Mouse (Mus musculus) testis, postnatal 10 days (tissue): ENCODE results near the gene Reg4.
A peak's percentile ranks its signal among the peaks of the same experiment; 100 is the strongest.

Source experiments
- DNase-seq: peaks from one replicate; pipeline ENCODE4 v3.0.0; 2021; ENCODE audit warnings: low spot score

The Reg4 gene

GRCm38 (mm10) chr3:98221856-98222255 lies at the start of gene Reg4:
Gene Reg4, plus strand, starts transcription at chr3:98222156.
- DNase-seq: no peak

DNA sequence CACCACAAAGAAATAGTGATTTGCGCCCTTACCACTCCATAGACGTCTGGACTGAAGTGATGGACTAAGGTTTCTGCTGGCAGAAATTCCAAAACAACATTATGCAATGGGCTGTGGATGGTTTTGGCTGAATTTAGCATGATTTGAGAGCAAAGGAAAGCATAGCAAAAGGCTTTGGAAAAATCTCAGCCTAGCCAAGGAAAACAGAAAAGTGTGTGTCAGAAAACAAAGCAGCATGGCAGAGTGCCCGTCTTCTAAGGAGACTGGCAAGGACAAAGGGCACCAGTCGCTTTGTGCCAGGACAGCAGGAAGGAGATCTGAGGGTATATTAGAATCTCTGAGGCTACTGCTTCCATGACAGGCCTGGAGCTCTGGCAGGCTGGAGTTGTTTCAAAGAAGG lies 43.6 kb upstream of the Reg4 start:
- DNase-seq: no peak

- peak; percentile 68 for DNase-seq
Measured at GRCm38 (mm10) chr3:98180805-98181204, 41.2 kb upstream of the Reg4 start.

DNA sequence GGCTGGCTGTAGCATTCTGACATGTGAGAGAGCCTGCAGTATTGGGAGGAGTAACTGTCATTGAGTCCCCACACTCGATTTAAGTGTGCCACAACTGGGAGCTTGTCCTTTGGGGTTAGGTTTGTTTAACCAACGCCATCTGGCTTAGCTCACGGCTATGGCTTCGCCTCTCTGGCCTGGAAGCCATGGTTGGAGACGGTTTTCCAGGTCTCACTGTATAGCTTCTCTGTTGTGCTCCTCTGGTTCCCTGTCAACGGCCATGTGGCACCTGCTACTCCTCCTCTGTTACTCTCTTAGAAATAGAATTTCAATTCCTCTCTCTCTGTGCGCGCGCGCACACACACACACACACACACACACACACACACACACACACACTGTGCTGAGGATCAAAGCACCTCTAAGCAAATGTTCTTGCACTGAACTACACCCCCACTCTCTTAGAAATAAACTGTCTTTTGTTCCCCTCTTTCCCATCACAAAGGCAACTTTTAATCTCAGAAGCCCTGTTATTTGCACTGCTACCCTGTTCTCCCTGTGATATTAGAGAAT lies 36.7 kb upstream of the Reg4 start:
- DNase-seq: no peak

- no peak for DNase-seq
Measured at GRCm38 (mm10) chr3:98187777-98188176, 34.2 kb upstream of the Reg4 start.

- DNase-seq: no peak
Measured at GRCm38 (mm10) chr3:98197711-98198532, 24.0 kb upstream of the Reg4 start.

DNA sequence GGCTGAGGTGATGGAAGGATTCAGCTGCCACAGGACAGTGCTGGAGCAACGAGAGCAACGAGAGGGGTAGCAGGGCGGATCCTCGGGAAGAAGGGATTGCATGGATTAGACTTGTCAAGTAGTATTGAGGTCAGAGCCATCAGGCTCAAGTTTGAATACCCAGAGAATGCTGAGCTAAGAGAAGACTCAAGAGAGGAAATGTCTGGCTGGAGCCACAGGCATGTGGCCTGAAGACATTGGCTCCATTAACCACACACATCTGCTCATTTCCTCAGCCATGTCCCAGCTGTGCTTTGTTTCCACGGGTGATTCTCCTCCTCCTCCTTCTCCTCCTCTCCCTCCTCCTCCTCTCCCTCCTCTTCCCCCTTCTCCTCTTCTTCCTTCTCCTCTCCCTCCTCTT lies 22.2 kb upstream of the Reg4 start:
- no peak for DNase-seq

- DNase-seq: no peak
Measured at GRCm38 (mm10) chr3:98203282-98203681, 18.7 kb upstream of the Reg4 start.

GRCm38 (mm10) chr3:98206977-98207376 lies 15.0 kb upstream of the Reg4 start:
- no peak for DNase-seq

GRCm38 (mm10) chr3:98209161-98209560 lies 12.8 kb upstream of the Reg4 start:
- DNase-seq: no peak

- DNase-seq: no peak
Measured at GRCm38 (mm10) chr3:98210860-98211259, 11.1 kb upstream of the Reg4 start.

DNA sequence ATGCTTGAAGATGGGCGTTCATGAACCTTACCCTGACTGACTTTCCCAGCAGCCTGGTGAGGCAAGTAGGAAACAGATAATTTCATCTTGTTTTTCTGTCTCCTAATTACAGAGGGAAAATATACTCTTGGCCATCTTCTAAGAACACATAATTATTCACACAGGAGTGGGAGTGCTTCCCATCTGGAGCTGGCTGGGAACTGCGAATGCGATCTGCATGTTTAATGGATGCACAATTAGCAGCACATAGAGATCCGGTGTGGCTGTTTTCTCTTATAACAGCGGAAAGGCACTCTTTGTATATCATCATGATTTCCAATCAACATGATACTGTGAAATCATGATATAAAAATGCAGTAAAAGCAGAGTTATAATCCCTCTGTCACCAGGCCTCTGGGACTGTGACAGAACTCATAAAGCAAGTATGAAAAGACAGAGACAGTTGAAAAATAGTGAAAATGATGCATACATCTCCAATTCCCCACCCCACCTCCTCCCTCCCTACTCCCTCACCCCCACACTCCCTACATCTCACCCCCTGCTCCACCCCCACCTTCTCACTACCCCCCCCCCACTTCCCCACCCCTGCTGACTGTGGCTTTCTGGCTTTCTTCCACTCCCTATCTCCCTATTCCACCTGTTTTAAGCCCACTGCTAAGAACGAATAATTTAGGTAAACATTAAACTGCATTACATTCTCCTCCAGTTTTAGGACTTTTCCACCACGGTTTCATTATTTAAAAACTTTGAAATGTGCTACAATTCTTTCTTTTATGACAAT lies 10.5 kb upstream of the Reg4 start:
- no peak for DNase-seq

- DNase-seq: no peak
Measured at GRCm38 (mm10) chr3:98216296-98216695, 5.7 kb upstream of the Reg4 start.

- DNase-seq: no peak
Measured at GRCm38 (mm10) chr3:98223263-98223662, 1.3 kb downstream of the Reg4 start.

- peak; percentile 87 for DNase-seq
Measured at GRCm38 (mm10) chr3:98223783-98224580, 2.0 kb downstream of the Reg4 start.

DNA sequence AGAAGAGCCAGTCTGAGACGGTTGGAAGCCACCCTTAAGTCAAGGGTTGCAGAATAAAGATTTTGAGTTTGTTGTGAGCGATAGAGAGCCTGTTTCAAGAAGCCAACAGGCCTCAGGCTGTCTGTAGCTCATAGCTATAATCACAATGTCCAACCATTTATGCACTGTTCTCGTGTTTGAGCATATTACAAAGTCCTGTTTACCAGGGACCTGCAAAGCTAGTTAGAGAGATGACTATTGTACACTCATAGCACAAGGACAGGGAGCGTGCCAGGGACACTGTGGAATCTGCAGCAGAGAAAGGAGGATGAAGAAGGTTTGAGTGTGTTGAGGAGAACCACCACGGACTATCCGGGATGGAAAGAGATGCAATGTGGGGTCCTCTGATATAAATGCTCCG lies 3.0 kb downstream of the Reg4 start:
- DNase-seq: no peak

DNA sequence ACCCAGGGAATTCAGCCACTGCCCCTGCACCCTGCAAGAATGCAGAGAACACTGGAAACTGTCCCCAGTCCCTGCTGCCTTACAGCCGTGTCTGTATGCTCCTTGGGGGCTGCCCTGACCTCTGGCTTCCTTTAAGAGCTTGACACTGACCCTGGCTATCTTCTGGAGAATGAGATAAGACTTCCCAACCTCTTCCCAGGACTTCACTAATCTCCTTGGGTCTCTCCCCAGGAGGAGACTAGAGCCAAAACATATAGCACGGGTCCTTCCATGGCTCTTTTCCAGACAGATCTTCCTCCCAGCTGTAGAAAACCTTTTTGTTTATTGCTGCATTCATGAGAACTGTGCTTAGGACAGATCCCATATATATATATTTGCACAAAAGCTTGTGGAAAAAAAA lies 3.8 kb downstream of the Reg4 start:
- DNase-seq: no peak

- DNase-seq: peak; percentile 88
Measured at GRCm38 (mm10) chr3:98226988-98227610, 5.1 kb downstream of the Reg4 start.

DNA sequence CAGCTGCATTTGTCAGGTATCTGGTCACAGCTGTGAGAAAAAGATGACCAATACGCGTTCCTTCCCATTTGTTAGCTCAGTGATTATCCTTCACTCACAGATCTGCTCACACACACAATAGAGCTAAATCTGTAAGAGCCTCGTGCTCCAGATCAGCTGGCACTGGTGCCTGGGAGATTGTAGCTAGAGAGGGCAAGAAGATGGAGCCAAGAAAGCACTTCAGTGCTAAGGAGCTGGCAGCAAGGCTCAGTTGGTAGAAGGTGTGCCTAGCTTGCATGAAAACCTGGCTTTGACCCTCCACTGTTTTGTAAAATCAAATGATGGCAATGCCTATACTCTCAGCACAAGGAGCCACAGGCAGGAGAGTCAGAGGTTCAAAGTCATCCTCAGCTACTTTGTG lies 5.8 kb downstream of the Reg4 start:
- no peak for DNase-seq

DNA sequence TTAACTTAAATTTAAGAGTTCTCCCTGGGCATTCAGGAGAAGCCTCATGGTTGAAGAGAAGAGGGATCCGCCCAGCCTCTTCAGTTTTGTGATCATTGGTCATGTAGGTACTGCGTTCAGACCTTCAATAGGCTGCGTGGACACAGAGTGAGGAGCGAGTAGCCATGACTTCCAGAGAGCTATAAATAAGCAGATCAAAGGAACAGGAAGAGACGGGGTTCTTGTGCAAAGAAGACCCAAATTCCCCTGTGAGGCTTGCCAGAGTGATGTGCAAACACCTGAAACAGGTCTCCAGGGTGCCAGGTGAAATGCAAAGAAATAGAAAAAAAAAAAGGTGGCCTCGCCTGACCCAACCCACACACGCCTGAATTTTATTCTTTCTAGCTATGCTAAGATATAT lies 8.0 kb downstream of the Reg4 start:
- no peak for DNase-seq

GRCm38 (mm10) chr3:98233504-98233903 lies 11.5 kb downstream of the Reg4 start:
- DNase-seq: no peak

DNA sequence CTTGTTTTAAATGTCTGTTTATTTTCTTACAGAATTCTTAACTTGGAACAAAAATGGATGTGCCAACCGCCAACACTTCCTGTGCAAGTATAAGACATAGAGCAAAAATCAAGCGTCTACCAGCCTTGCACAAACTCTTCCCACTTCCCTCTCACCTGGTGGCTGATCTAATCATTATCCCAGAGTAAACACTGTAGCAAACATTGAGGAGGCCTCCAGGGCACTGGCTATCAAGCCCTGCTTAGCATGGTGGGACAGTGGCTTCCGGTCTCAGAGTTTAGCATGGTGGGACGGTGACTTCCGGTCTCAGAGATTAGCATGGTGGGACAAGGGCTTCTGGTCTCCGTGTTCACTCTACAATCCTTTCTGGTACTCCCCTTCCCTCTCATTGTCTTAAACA lies 14.3 kb downstream of the Reg4 start:
- DNase-seq: peak; percentile 21
